Mouse (Mus musculus): ENCODE measurements at regions not wholly inside any gene's neighbourhood (a gene's known extent, or its start where the extent isn't known, plus 50 kb on each side); places are given as distances from the start of the nearest gene placed in this dataset.

- no peak overlapping the region for H3K4me2 ChIP-seq (ENCODE audit: low read depth, low read length, severe bottlenecking)
- H3K9me3 ChIP-seq (ENCODE audit: control insufficient read depth, low read length) = no peaks in the 10 kb centered on the region
- H3K4me3 ChIP-seq (ENCODE audit: low read depth, low read length) = no peak overlapping the region
- H3K9ac ChIP-seq (ENCODE audit: low read length) = no peak overlapping the region
- H3K27ac ChIP-seq (ENCODE audit: low read depth, low read length) = no peak overlapping the region
- no peaks in the 10 kb centered on the region for H3K36me3 ChIP-seq (ENCODE audit: control insufficient read depth, insufficient read depth, low read length)
- ATAC-seq (replicated peaks; ENCODE audit: low FRiP score) (peak; percentile 83), DNase-seq (ENCODE audit: low spot score) (no peak)
- H3K27me3 ChIP-seq (ENCODE audit: control insufficient read depth, insufficient read depth, low read length) = no peaks in the 10 kb centered on the region
- 39% methylated on average over 8 of the region's 8 CpGs for WGBS
- 0 out of 2 replicates have a peak, but pooled peaks cover 2% of the 10 kb centered on the region for H3K4me1 ChIP-seq (replicated peaks; ENCODE audit: control insufficient read depth, insufficient read depth, low read length)
These were observed 209.9 kb downstream of the Cdh11 start for GRCm38 (mm10) chr8:102575523-102575922.

DNA sequence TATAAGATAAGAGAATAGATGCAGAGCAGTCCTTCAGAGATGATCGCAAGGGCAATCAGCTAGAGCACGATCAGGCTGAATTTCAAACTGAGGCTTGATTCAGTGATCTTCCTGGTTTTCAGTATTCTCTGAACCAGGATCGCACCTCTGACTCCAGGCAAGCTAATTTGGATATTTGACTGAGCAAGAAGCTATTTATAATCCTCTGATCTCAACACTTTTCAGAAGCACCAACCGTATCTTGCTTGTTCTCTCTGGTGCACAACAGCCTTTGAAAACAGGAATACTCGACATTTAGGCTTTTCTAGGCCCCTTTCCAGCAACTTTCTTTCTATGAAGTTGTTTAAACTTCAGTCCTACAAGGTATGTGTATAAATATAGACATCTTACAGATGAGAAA lies 217.7 kb downstream of the Cdh11 start:
- WGBS = 89% methylated on average over 5 of the region's 5 CpGs
- no peaks in the 10 kb centered on the region for H3K36me3 ChIP-seq (ENCODE audit: control insufficient read depth, insufficient read depth, low read length)
- no peak overlapping the region for H3K4me2 ChIP-seq (ENCODE audit: low read depth, low read length, severe bottlenecking)
- H3K27me3 ChIP-seq (ENCODE audit: control insufficient read depth, insufficient read depth, low read length) = no peaks in the 10 kb centered on the region
- H3K4me3 ChIP-seq (ENCODE audit: low read depth, low read length) = no peak overlapping the region
- ATAC-seq (replicated peaks; ENCODE audit: low FRiP score) = no peak
- no peak overlapping the region for H3K27ac ChIP-seq (ENCODE audit: low read depth, low read length)
- no peaks in the 10 kb centered on the region for H3K4me1 ChIP-seq (replicated peaks; ENCODE audit: control insufficient read depth, insufficient read depth, low read length)
- no peak overlapping the region for H3K9ac ChIP-seq (ENCODE audit: low read length)
- H3K9me3 ChIP-seq (ENCODE audit: control insufficient read depth, low read length) = no peaks in the 10 kb centered on the region
- DNase-seq (ENCODE audit: low spot score) = no peak

DNA sequence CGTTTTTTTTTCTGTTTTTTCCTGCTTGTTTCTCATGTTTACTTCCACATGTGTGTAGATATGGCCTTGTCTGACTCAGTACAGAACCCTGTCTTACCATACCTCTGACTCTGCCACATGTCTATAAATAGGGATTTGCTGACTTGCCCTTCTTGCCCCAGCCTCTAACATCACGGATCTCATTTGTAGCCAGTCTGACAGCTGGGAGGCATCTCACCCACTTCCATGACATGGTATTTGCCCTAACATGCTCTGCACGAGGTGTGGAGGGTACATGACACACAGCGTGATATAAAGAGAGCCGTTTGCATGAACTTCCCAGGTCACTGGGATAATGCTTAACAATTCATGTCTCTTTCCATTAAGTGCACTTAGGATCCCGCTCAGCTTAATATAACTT lies 231.2 kb downstream of the Cdh11 start:
- DNase-seq (ENCODE audit: low spot score) (no peak), ATAC-seq (replicated peaks; ENCODE audit: low FRiP score) (no peak)
- Histone ChIP-seq H3K9ac (ENCODE audit: low read length) (no peak overlapping the region), H3K4me2 (ENCODE audit: low read depth, low read length, severe bottlenecking) (no peak overlapping the region), H3K4me3 (ENCODE audit: low read depth, low read length) (no peak overlapping the region), H3K4me1 (replicated peaks; ENCODE audit: control insufficient read depth, insufficient read depth, low read length) (no peaks in the 10 kb centered on the region), H3K9me3 (ENCODE audit: control insufficient read depth, low read length) (no peaks in the 10 kb centered on the region), H3K27me3 (ENCODE audit: control insufficient read depth, insufficient read depth, low read length) (no peaks in the 10 kb centered on the region), H3K36me3 (ENCODE audit: control insufficient read depth, insufficient read depth, low read length) (no peaks in the 10 kb centered on the region), H3K27ac (ENCODE audit: low read depth, low read length) (no peak overlapping the region)
- WGBS = 75% methylated on average over 6 of the region's 6 CpGs

- Histone ChIP-seq H3K36me3 (ENCODE audit: control insufficient read depth, insufficient read depth, low read length) (no peaks in the 10 kb centered on the region), H3K4me3 (ENCODE audit: low read depth, low read length) (no peak overlapping the region), H3K27ac (ENCODE audit: low read depth, low read length) (no peak overlapping the region), H3K9ac (ENCODE audit: low read length) (no peak overlapping the region), H3K4me2 (ENCODE audit: low read depth, low read length, severe bottlenecking) (no peak overlapping the region), H3K27me3 (ENCODE audit: control insufficient read depth, insufficient read depth, low read length) (no peaks in the 10 kb centered on the region), H3K4me1 (replicated peaks; ENCODE audit: control insufficient read depth, insufficient read depth, low read length) (no peaks in the 10 kb centered on the region), H3K9me3 (ENCODE audit: control insufficient read depth, low read length) (no peaks in the 10 kb centered on the region)
- WGBS = 59% methylated on average over 9 of the region's 9 CpGs
- no peak for DNase-seq (ENCODE audit: low spot score)
- no peak; the same call in 1 of the 2 replicates for ATAC-seq (replicated peaks; ENCODE audit: low FRiP score)
These were observed 232.0 kb downstream of the Cdh11 start for GRCm38 (mm10) chr8:102553348-102553935.

DNA sequence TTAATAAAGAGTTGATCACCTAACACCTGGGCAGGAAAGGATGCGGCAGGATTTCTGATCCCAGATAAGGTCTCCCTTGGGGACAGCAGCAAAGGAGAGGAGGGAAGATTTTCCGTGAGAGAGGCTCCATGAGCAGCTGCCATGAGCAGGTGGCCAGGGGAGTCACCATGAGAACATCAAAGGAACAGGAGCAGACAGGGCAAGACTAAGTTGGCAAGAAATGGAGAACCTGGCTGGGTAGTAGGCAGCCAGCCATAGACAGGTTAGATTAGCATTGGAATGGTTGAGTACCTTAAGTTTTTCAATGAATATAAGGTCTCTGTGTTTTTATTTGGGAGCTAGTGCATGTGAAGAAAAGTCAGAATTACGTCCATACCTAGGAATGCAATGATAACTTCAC lies 246.6 kb downstream of the Cdh11 start:
- ATAC-seq (replicated peaks; ENCODE audit: low FRiP score) = no peak
- Histone ChIP-seq H3K4me3 (ENCODE audit: low read depth, low read length) (no peak overlapping the region), H3K27me3 (ENCODE audit: control insufficient read depth, insufficient read depth, low read length) (no peaks in the 10 kb centered on the region), H3K36me3 (ENCODE audit: control insufficient read depth, insufficient read depth, low read length) (no peaks in the 10 kb centered on the region), H3K4me1 (replicated peaks; ENCODE audit: control insufficient read depth, insufficient read depth, low read length) (no peaks in the 10 kb centered on the region), H3K9me3 (ENCODE audit: control insufficient read depth, low read length) (no peaks in the 10 kb centered on the region), H3K27ac (ENCODE audit: low read depth, low read length) (no peak overlapping the region), H3K4me2 (ENCODE audit: low read depth, low read length, severe bottlenecking) (no peak overlapping the region), H3K9ac (ENCODE audit: low read length) (no peak overlapping the region)
- WGBS = 79% methylated on average over 3 of the region's 3 CpGs
- DNase-seq (ENCODE audit: low spot score) = no peak

GRCm38 (mm10) chr8:102538068-102538467 lies 247.4 kb downstream of the Cdh11 start:
- DNase-seq (ENCODE audit: low spot score) = no peak
- no peaks in the 10 kb centered on the region for H3K36me3 ChIP-seq (ENCODE audit: control insufficient read depth, insufficient read depth, low read length)
- no peaks in the 10 kb centered on the region for H3K4me1 ChIP-seq (replicated peaks; ENCODE audit: control insufficient read depth, insufficient read depth, low read length)
- no peak overlapping the region for H3K4me3 ChIP-seq (ENCODE audit: low read depth, low read length)
- no peak for ATAC-seq (replicated peaks; ENCODE audit: low FRiP score)
- no peaks in the 10 kb centered on the region for H3K27me3 ChIP-seq (ENCODE audit: control insufficient read depth, insufficient read depth, low read length)
- 57% methylated on average over 3 of the region's 3 CpGs for WGBS
- H3K9me3 ChIP-seq (ENCODE audit: control insufficient read depth, low read length) = no peaks in the 10 kb centered on the region
- no peak overlapping the region for H3K9ac ChIP-seq (ENCODE audit: low read length)
- no peak overlapping the region for H3K4me2 ChIP-seq (ENCODE audit: low read depth, low read length, severe bottlenecking)
- no peak overlapping the region for H3K27ac ChIP-seq (ENCODE audit: low read depth, low read length)

DNA sequence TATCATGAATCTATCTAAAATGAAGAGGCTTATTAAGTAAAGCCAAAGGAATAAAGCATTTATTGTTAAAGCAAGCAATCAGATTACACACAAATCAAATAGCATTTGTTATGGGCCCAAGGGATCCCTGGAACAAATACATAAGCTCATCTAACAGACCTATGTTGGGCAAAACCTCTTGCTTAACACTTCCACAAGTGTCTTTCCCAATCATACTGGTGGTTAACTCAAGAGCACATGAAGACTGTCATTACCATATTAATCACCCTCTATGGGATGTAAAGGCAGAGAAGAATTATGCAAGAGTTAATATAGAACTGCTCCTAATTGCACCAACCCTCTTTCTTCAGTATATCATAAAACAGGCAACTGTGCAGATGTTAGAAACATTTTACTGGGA lies 267.0 kb downstream of the Cdh11 start:
- Histone ChIP-seq H3K36me3 (ENCODE audit: control insufficient read depth, insufficient read depth, low read length) (no peaks in the 10 kb centered on the region), H3K9me3 (ENCODE audit: control insufficient read depth, low read length) (no peaks in the 10 kb centered on the region), H3K4me2 (ENCODE audit: low read depth, low read length, severe bottlenecking) (no peak overlapping the region), H3K9ac (ENCODE audit: low read length) (no peak overlapping the region), H3K27me3 (ENCODE audit: control insufficient read depth, insufficient read depth, low read length) (no peaks in the 10 kb centered on the region), H3K4me1 (replicated peaks; ENCODE audit: control insufficient read depth, insufficient read depth, low read length) (no peaks in the 10 kb centered on the region), H3K27ac (ENCODE audit: low read depth, low read length) (no peak overlapping the region), H3K4me3 (ENCODE audit: low read depth, low read length) (no peak overlapping the region)
- DNase-seq (ENCODE audit: low spot score) (no peak), ATAC-seq (replicated peaks; ENCODE audit: low FRiP score) (no peak)

DNA sequence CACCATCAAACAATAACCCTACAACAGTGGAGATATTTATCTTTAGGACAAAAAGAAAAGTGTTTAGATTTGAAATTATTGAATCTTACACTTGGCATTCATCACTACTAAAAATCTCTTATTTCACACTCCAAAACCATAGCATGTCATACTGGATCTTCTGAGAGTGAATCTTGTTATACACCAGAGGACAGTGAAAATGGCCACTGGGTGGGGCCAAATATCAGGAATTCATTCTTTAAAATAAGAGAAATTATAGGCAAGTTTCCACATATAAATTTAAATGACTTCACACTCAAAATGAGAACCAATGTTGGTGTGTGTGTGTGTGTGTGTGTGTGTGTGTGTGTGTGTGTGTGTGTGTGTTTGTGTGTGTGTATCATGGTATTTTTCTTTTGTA lies 269.7 kb downstream of the Cdh11 start:
- Histone ChIP-seq H3K9me3 (ENCODE audit: control insufficient read depth, low read length) (no peaks in the 10 kb centered on the region), H3K9ac (ENCODE audit: low read length) (no peak overlapping the region), H3K27ac (ENCODE audit: low read depth, low read length) (no peak overlapping the region), H3K27me3 (ENCODE audit: control insufficient read depth, insufficient read depth, low read length) (no peaks in the 10 kb centered on the region), H3K4me3 (ENCODE audit: low read depth, low read length) (no peak overlapping the region), H3K4me2 (ENCODE audit: low read depth, low read length, severe bottlenecking) (no peak overlapping the region), H3K36me3 (ENCODE audit: control insufficient read depth, insufficient read depth, low read length) (no peaks in the 10 kb centered on the region), H3K4me1 (replicated peaks; ENCODE audit: control insufficient read depth, insufficient read depth, low read length) (no peaks in the 10 kb centered on the region)
- no peak for DNase-seq (ENCODE audit: low spot score)
- no peak for ATAC-seq (replicated peaks; ENCODE audit: low FRiP score)

DNA sequence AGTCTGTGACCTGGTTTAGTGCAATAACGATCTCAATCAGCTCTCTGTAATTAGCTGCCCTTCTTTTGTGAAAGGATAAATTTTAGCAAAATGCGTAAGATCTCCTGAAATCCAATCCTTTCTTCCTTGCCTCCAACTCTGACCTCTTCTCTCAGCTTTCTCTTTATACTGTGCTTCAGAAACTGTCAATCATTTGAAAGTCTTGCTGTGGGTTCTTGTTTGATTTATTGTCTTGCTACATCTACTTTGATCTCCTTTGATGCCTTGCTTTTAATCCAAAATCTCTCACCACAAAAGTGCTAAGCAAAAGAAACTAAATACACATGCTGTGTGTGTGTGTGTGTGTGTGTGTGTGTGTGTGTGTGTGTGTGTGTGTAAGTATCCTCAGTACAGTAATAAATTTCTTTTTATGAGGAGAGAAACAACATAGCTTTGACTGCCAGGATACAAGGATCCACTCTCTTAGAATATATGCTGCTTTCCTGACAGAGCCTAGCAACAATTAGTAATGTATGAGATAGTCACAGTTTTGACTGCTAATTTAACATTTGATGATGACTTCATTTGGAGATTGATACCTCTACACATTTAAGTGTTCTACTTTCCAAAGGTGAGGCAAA lies 270.5 kb downstream of the Cdh11 start:
- Histone ChIP-seq H3K27me3 (ENCODE audit: control insufficient read depth, insufficient read depth, low read length) (no peaks in the 10 kb centered on the region), H3K4me3 (ENCODE audit: low read depth, low read length) (no peak overlapping the region), H3K27ac (ENCODE audit: low read depth, low read length) (no peak overlapping the region), H3K36me3 (ENCODE audit: control insufficient read depth, insufficient read depth, low read length) (no peaks in the 10 kb centered on the region), H3K4me2 (ENCODE audit: low read depth, low read length, severe bottlenecking) (no peak overlapping the region), H3K4me1 (replicated peaks; ENCODE audit: control insufficient read depth, insufficient read depth, low read length) (no peaks in the 10 kb centered on the region), H3K9me3 (ENCODE audit: control insufficient read depth, low read length) (no peaks in the 10 kb centered on the region), H3K9ac (ENCODE audit: low read length) (no peak overlapping the region)
- ATAC-seq (replicated peaks; ENCODE audit: low FRiP score) = peak; percentile 72
- no peak for DNase-seq (ENCODE audit: low spot score)
- 10% methylated on average over 2 of the region's 2 CpGs for WGBS

Measured in forebrain, embryonic 11.5 days (tissue).